Mouse (Mus musculus) adrenal gland, adult (tissue): ENCODE data around the gene Nt5dc3.
A peak's percentile ranks its signal among the peaks of the same experiment; 100 is the strongest.

Source experiments
- DNase-seq, 2 experiments: peaks; one replicate each; pipeline ENCODE4 v3.0.0; 2022 to 2023; ENCODE audit warnings: low spot score in 1 of 2; ENCODE audit not compliant: inconsistent age in 2 of 2

Nt5dc3 gene

GRCm38 (mm10) chr10:86863429-86863828 lies 84.6 kb downstream of the Nt5dc3 start:
- no peak for DNase-seq

- DNase-seq = no peak
These were observed 93.3 kb downstream of the Nt5dc3 start for GRCm38 (mm10) chr10:86872121-86872520.

GRCm38 (mm10) chr10:86872591-86872990 lies 93.8 kb downstream of the Nt5dc3 start:
- DNase-seq = no peak

- DNase-seq = no peak
These were observed 99.9 kb downstream of the Nt5dc3 start for GRCm38 (mm10) chr10:86878721-86879120.

- peak; percentile 69 to 80 for DNase-seq
These were observed 101.4 kb downstream of the Nt5dc3 start for GRCm38 (mm10) chr10:86880071-86880806.

GRCm38 (mm10) chr10:86881448-86881847 lies 102.6 kb downstream of the Nt5dc3 start:
- DNase-seq = no peak

GRCm38 (mm10) chr10:86886434-86886833 lies 107.6 kb downstream of the Nt5dc3 start:
- no peak for DNase-seq
